Mouse (Mus musculus): ENCODE measurements around the gene Atp2a3.

Gene Atp2a3

GRCm38 (mm10) chr11:72954216-72954615, 6.8 kb upstream of the Atp2a3 start:
- DNase-seq (ENCODE audit: low read depth, low spot score), result no peak

GRCm38 (mm10) chr11:72955339-72955974, 5.5 kb upstream of the Atp2a3 start:
- DNase-seq (ENCODE audit: low read depth, low spot score), result no peak

GRCm38 (mm10) chr11:72957318-72957717, 3.7 kb upstream of the Atp2a3 start:
- DNase-seq (ENCODE audit: low read depth, low spot score), result no peak

GRCm38 (mm10) chr11:72959924-72960679, 867 bp upstream of the Atp2a3 start:
- no peak for DNase-seq (ENCODE audit: low read depth, low spot score)

- DNase-seq (ENCODE audit: low read depth, low spot score), result no peak
These were observed 272 bp upstream of the Atp2a3 start for GRCm38 (mm10) chr11:72960723-72961071.

- no peak for DNase-seq (ENCODE audit: low read depth, low spot score)
These were observed 1.4 kb downstream of the Atp2a3 start for GRCm38 (mm10) chr11:72962378-72962777.

- DNase-seq (ENCODE audit: low read depth, low spot score), result no peak
These were observed 2.3 kb downstream of the Atp2a3 start for GRCm38 (mm10) chr11:72963058-72963788.

- no peak for DNase-seq (ENCODE audit: low read depth, low spot score)
These were observed 2.9 kb downstream of the Atp2a3 start for GRCm38 (mm10) chr11:72963789-72964294.

- DNase-seq (ENCODE audit: low read depth, low spot score), result no peak
These were observed 14.1 kb downstream of the Atp2a3 start for GRCm38 (mm10) chr11:72974995-72975503.

- no peak for DNase-seq (ENCODE audit: low read depth, low spot score)
These were observed 21.5 kb downstream of the Atp2a3 start for GRCm38 (mm10) chr11:72982516-72982915.

- DNase-seq (ENCODE audit: low read depth, low spot score), result no peak
These were observed 22.3 kb downstream of the Atp2a3 start for GRCm38 (mm10) chr11:72983283-72983682.

- DNase-seq (ENCODE audit: low read depth, low spot score), result no peak
These were observed 25.8 kb downstream of the Atp2a3 start for GRCm38 (mm10) chr11:72986745-72987144.

GRCm38 (mm10) chr11:72987234-72987633, 26.3 kb downstream of the Atp2a3 start:
- DNase-seq (ENCODE audit: low read depth, low spot score), result no peak

GRCm38 (mm10) chr11:72987807-72988206, 26.8 kb downstream of the Atp2a3 start:
- no peak for DNase-seq (ENCODE audit: low read depth, low spot score)

- DNase-seq (ENCODE audit: low read depth, low spot score), result no peak
These were observed 28.1 kb downstream of the Atp2a3 start for GRCm38 (mm10) chr11:72989044-72989443.

GRCm38 (mm10) chr11:72990688-72991087, 29.7 kb downstream of the Atp2a3 start:
- no peak for DNase-seq (ENCODE audit: low read depth, low spot score)

GRCm38 (mm10) chr11:72991961-72992360, 31.0 kb downstream of the Atp2a3 start:
- no peak for DNase-seq (ENCODE audit: low read depth, low spot score)

- no peak for DNase-seq (ENCODE audit: low read depth, low spot score)
These were observed 35.4 kb downstream of the Atp2a3 start for GRCm38 (mm10) chr11:72996346-72996745.

- no peak for DNase-seq (ENCODE audit: low read depth, low spot score)
These were observed 35.8 kb downstream of the Atp2a3 start for GRCm38 (mm10) chr11:72996781-72997180.

- peak; percentile 30 for DNase-seq (ENCODE audit: low read depth, low spot score)
These were observed 36.8 kb downstream of the Atp2a3 start for GRCm38 (mm10) chr11:72997529-72998326.

- DNase-seq (ENCODE audit: low read depth, low spot score), result no peak
These were observed 37.8 kb downstream of the Atp2a3 start, which contains the start of gene P2rx1 for GRCm38 (mm10) chr11:72998771-72999170. Gene P2rx1 (plus strand): TSS chr11:72999103.

Measured in mesoderm, embryonic 11.5 days (tissue).